In the genomic region with DNA sequence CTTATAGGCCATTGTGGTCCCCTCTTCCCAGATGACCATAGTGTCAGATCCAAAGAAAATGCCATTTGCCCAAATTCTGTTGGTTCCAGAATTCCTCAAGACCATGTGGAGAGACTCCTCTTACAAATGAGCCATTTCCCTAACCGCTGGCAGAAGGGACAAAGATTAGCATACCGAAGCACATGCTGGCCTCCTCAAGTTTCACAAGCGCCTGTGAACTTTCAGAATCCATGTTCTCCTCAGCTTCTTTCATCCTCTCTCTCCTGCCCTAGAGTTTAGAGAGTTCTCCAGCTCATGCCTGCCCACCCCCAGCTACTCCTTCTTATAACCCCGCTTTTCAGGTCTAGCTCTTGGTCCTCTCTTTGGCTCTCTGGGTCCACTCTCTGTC, we compare ENCODE assay signal across 22 mouse cellular contexts. TPM values are rescaled to one million over a fixed set of nuclear protein-coding genes. Genes with fewer than 3 reads are reported as not detected.
A peak's percentile ranks its signal among the peaks of the same experiment; 100 is the strongest.
DNase-seq lines count a peak whose midpoint lies in the region; ATAC-seq and TF ChIP-seq lines count a peak whose summit lies in the region.
"Had no signal": no experiment of that assay in that cellular context is flagged by ENCODE, and none has a peak within 500 bp of the region (broad histone marks: within the 10 kb centered on the region; RNA-seq: fewer than 3 reads in every experiment).

No protein-coding gene starts in this region.

- TF ChIP-seq POLR2A in myocyte (IDR thresholded peaks at IDR 0.05; ENCODE audit: insufficient read length, low read depth), result no peak

- peaks cover 100% of the 10 kb centered on the region for H3K79me2 ChIP-seq in myocyte (ENCODE audit: control insufficient read depth, insufficient read depth)

- H3K4me3 ChIP-seq in kidney, embryonic 16.5 days (ENCODE audit: low read length), result no peak overlapping the region
- H3K4me3 ChIP-seq in embryonic facial prominence, embryonic 12.5 days, result no peak overlapping the region
- no peak overlapping the region for H3K4me3 ChIP-seq in myocyte
- H3K4me3 ChIP-seq: hindbrain, embryonic 13.5 days; layer of hippocampus, adult 2 months; megakaryocyte, embryonic 14.5 days; midbrain, embryonic 13.5 days had no signal

- no peak for DNase-seq in kidney, adult 8-10 months
- peak; percentile 56 for DNase-seq in forelimb bud, embryonic 11.5 days (ENCODE audit: low read depth, low spot score)
- DNase-seq in heart, adult 9 months (ENCODE audit: low spot score in 2 of 2), result no peak
- no peak for DNase-seq in layer of hippocampus, postnatal 10 days (ENCODE audit: low spot score in 2 of 2)
- DNase-seq: adrenal gland, postnatal 25 days; cerebellum, adult 9-10 months; forebrain, postnatal 0 days; gastrocnemius, postnatal 25 days; heart, adult 18-20 months; liver, postnatal 0 days; lung, postnatal 14 days; thymus, adult 18-20 months; thymus, postnatal 4 days had no signal

- H3K9ac ChIP-seq in kidney, embryonic 16.5 days (replicated peaks; ENCODE audit: low read length), result 0 out of 2 replicates have a peak overlapping the region, but pooled peaks have one; percentile 34
- no peak overlapping the region for H3K9ac ChIP-seq in embryonic facial prominence, embryonic 12.5 days
- H3K9ac ChIP-seq: forebrain, postnatal 0 days; hindbrain, embryonic 13.5 days; liver, postnatal 0 days; midbrain, embryonic 13.5 days had no signal

- 39% methylated on average over 4 of the region's 4 CpGs for WGBS in kidney, embryonic 16.5 days
- WGBS in embryonic facial prominence, embryonic 12.5 days, result 30% methylated on average over 4 of the region's 4 CpGs

- H3K4me1 ChIP-seq in kidney, embryonic 16.5 days (ENCODE audit: insufficient read depth, low read length), result peaks cover 32% of the 10 kb centered on the region
- peaks cover 29% of the 10 kb centered on the region for H3K4me1 ChIP-seq in embryonic facial prominence, embryonic 12.5 days
- H3K4me1 ChIP-seq: megakaryocyte, embryonic 14.5 days had no signal

- no peak overlapping the region for H3ac ChIP-seq in myocyte (ENCODE audit: control insufficient read depth, insufficient read length)

- ATAC-seq in kidney, embryonic 16.5 days (ENCODE audit: low FRiP score, low TSS enrichment), result peak; percentile 57; the same call in 1 of the 2 replicates
- no peak for ATAC-seq in embryonic facial prominence, embryonic 12.5 days (ENCODE audit: insufficient number of reproducible peaks, insufficient read depth, low FRiP score, low TSS enrichment)
- ATAC-seq: forebrain, postnatal 0 days; inflammation-experienced regulatory T-cells, adult 6 months; midbrain, embryonic 13.5 days had no signal

- H3K9me3 ChIP-seq in kidney, embryonic 16.5 days (ENCODE audit: low read length), result peaks cover 2% of the 10 kb centered on the region; the same call in 1 of the 2 replicates
- no peaks in the 10 kb centered on the region for H3K9me3 ChIP-seq in embryonic facial prominence, embryonic 12.5 days
- H3K9me3 ChIP-seq: hindbrain, embryonic 13.5 days had no signal

- no peaks in the 10 kb centered on the region for H3K36me3 ChIP-seq in kidney, embryonic 16.5 days (ENCODE audit: insufficient read depth, low read length)
- no peaks in the 10 kb centered on the region for H3K36me3 ChIP-seq in embryonic facial prominence, embryonic 12.5 days
- no peaks in the 10 kb centered on the region for H3K36me3 ChIP-seq in myocyte (ENCODE audit: control insufficient read depth, insufficient read depth)
- H3K36me3 ChIP-seq: hindbrain, embryonic 13.5 days; midbrain, embryonic 13.5 days had no signal

- no peaks in the 10 kb centered on the region for H3K27me3 ChIP-seq in kidney, embryonic 16.5 days (ENCODE audit: insufficient read depth, low read length)
- H3K27me3 ChIP-seq in embryonic facial prominence, embryonic 12.5 days, result no peaks in the 10 kb centered on the region
- no peaks in the 10 kb centered on the region for H3K27me3 ChIP-seq in myocyte (ENCODE audit: control insufficient read depth, insufficient read depth, insufficient read length)
- H3K27me3 ChIP-seq: hindbrain, embryonic 13.5 days; megakaryocyte, embryonic 14.5 days; midbrain, embryonic 13.5 days had no signal

- H3K27ac ChIP-seq in kidney, embryonic 16.5 days (ENCODE audit: low read length), result peak overlapping the region; percentile 35
- H3K27ac ChIP-seq in embryonic facial prominence, embryonic 12.5 days, result peak overlapping the region; percentile 43
- H3K27ac ChIP-seq: hindbrain, embryonic 13.5 days; layer of hippocampus, adult 2 months; midbrain, embryonic 13.5 days had no signal

- H3K4me2 ChIP-seq in kidney, embryonic 16.5 days (replicated peaks; ENCODE audit: low read depth, low read length), result no peak overlapping the region
- no peak overlapping the region for H3K4me2 ChIP-seq in embryonic facial prominence, embryonic 12.5 days (replicated peaks)
- H3K4me2 ChIP-seq in myocyte (ENCODE audit: low read depth), result peak overlapping the region; percentile 1
- H3K4me2 ChIP-seq: hindbrain, embryonic 13.5 days; liver, embryonic 11.5 days; midbrain, embryonic 13.5 days had no signal

TF ChIP-seq in myocyte, 11 proteins besides CTCF, POLR2A, EP300 and RAD21:
- TF ChIP-seq REST (IDR thresholded peaks at IDR 0.05; ENCODE audit: insufficient read depth, insufficient read length) (no peak), TCF12 (IDR thresholded peaks at IDR 0.05; ENCODE audit: insufficient read depth, poor library complexity, severe bottlenecking) (no peak), CEBPB (IDR thresholded peaks at IDR 0.05; ENCODE audit: insufficient read depth, poor library complexity, severe bottlenecking) (no peak), TCF3 (IDR thresholded peaks at IDR 0.05; ENCODE audit: insufficient read length, low read depth) (no peak), SRF (IDR thresholded peaks at IDR 0.05; ENCODE audit: control insufficient read depth, insufficient read length, low read depth) (no peak), USF1 (IDR thresholded peaks at IDR 0.05; ENCODE audit: low read depth) (no peak), E2F4 (IDR thresholded peaks at IDR 0.05; ENCODE audit: insufficient read depth) (no peak), MAX (IDR thresholded peaks at IDR 0.05; ENCODE audit: low read depth) (no peak), MYOD1 (IDR thresholded peaks at IDR 0.05; ENCODE audit: control insufficient read depth in 1 of 3, insufficient read length in 2 of 3, low read depth in 2 of 3) (no peak), POLR2AphosphoS2 (IDR thresholded peaks at IDR 0.05; ENCODE audit: insufficient read length, low read depth) (no peak), MYOG (IDR thresholded peaks at IDR 0.05; ENCODE audit: control insufficient read depth in 1 of 3, insufficient read depth in 1 of 3, insufficient read length in 2 of 3, low read depth in 2 of 3) (no peak)

RNA-seq across cellular contexts. Expression of a gene that starts 35.6 kb away (rescaled TPM):
- 62.4 and 71.5 TPM in 2 replicates for polyA plus RNA-seq in kidney, embryonic 16.5 days (2015; fragmentation: Nextera tagmentation; extraction: Ambion mirVana)
- 52.9 and 53.2 TPM in 2 replicates for polyA plus RNA-seq in embryonic facial prominence, embryonic 12.5 days (2016; fragmentation: Nextera tagmentation; extraction: Ambion mirVana)
- polyA plus RNA-seq in myocyte (2012; fragmentation: generic; extraction: Trizol), result 19.1 TPM
- total RNA-seq in layer of hippocampus, postnatal 10 days (2021), result 10 to 100 TPM; 65.5 to 66.8 TPM
